Mouse (Mus musculus): ENCODE results near the gene Nphs2. TPM values are rescaled to one million over a fixed set of nuclear protein-coding genes. Genes with fewer than 3 reads are reported as not detected.

Gene Nphs2
- total RNA-seq, 2 experiments from 2014 or later = not detected

- ATAC-seq (ENCODE audit: poor library complexity, severe bottlenecking) = no peak
Measured at GRCm38 (mm10) chr1:156350441-156350840, 39.9 kb downstream of the Nphs2 start.

GRCm38 (mm10) chr1:156352466-156352865 lies 41.9 kb downstream of the Nphs2 start:
- no peak for ATAC-seq (ENCODE audit: poor library complexity, severe bottlenecking)

- no peak for ATAC-seq (ENCODE audit: poor library complexity, severe bottlenecking)
Measured at GRCm38 (mm10) chr1:156365740-156366139, 55.2 kb downstream of the Nphs2 start, which contains the start of gene Gm2000. Gene Gm2000 (plus strand): TSS chr1:156366040.

Other genes starting within 250 kb of the Nphs2 start
- not detected in 2 replicates for gene Fam163a, start 105.7 kb upstream of the Nphs2 start, total RNA-seq (2015)
- gene Fam163a, start 105.7 kb upstream of the Nphs2 start, total RNA-seq (2017) = not detected in 2 replicates
- 0.18 TPM in 1 of 2 replicates, not detected in the other for gene Tdrd5, start 7.1 kb upstream of the Nphs2 start, total RNA-seq (2015)
- not detected in 2 replicates for gene Tdrd5, start 7.1 kb upstream of the Nphs2 start, total RNA-seq (2017)
- 878 and 965 TPM in 2 replicates for gene Gm2000, start 55.3 kb downstream of the Nphs2 start, total RNA-seq (2015)
- gene Gm2000, start 55.3 kb downstream of the Nphs2 start, total RNA-seq (2017) = 1,434 and 1,885 TPM in 2 replicates
- gene Axdnd1, start 110.4 kb downstream of the Nphs2 start, total RNA-seq (2015) = 2.2 TPM in 1 of 2 replicates, not detected in the other
- 0.92 and 1.8 TPM in 2 replicates for gene Axdnd1, start 110.4 kb downstream of the Nphs2 start, total RNA-seq (2017)
- gene Soat1, start 163.6 kb downstream of the Nphs2 start, total RNA-seq (2015) = 223 and 228 TPM in 2 replicates
- gene Soat1, start 163.6 kb downstream of the Nphs2 start, total RNA-seq (2017) = 341 and 376 TPM in 2 replicates
- gene Gm10031, start 213.3 kb downstream of the Nphs2 start, total RNA-seq (2015) = 3.8 and 7.0 TPM in 2 replicates
- 12.0 and 19.4 TPM in 2 replicates for gene Gm10031, start 213.3 kb downstream of the Nphs2 start, total RNA-seq (2017)
- 3.5 and 4.2 TPM in 2 replicates for gene Abl2, start 248.1 kb downstream of the Nphs2 start, total RNA-seq (2015)
- 8.0 and 8.1 TPM in 2 replicates for gene Abl2, start 248.1 kb downstream of the Nphs2 start, total RNA-seq (2017)